Mouse (Mus musculus): ENCODE data around the gene Ncf2.

Gene Ncf2

DNA sequence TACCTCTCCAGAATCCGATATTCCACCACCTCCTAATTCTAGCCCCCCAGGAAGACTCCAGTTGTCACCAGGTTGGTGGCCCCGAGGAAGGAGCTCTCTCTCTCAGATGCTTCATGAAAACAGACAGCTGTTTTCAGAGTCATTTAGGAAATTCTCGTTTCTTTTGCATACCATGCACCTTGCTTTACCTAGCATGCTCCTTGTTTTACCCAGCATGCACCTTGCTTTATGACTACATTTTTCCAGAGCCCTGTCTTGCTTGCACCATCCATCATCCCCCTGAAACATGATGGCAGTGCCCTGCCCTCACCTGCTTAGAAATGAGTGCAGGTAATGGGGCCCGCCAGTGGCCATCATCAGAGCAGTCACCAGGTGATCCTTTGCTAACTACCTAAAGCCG, 31.6 kb downstream of the Ncf2 start:
- DNase-seq (ENCODE audit: low spot score) = no peak

- DNase-seq (ENCODE audit: low spot score) = no peak
Measured at GRCm38 (mm10) chr1:152832316-152832715, 32.3 kb downstream of the Ncf2 start.

GRCm38 (mm10) chr1:152835061-152835460, 35.1 kb downstream of the Ncf2 start:
- DNase-seq (ENCODE audit: low spot score) = no peak

DNA sequence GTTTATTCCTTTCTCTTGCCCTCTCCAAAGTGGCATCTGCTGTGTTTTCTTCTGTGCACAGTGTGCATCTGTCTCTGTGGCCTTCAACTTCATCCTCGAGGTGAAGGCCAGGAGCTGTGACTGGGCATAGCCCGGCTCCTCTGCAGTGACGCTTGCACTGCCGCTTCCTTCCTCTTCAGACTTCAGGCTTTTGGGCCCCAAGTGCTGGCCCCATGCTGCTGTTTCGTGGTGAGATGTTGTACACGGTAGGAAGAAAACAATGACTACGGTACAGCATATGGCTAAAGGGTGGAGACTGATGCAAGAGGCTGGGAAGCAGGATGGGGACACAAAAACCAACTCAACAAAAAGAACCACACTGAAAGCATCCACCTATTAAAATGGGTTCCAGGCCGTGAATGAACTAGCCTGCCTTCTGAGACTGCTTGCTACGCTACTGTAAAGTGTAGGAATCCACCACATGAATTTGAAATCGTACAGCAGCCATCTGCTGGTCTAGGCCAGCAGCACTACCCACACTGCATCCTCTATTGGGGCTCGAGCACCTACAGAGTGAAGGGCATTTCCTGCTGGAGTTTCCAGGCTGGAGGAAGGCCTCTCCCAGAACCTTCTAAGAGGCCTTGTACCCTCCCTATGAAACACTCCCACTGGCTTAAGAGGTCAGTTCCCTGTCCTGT, 38.2 kb downstream of the Ncf2 start:
- DNase-seq (ENCODE audit: low spot score) = no peak

DNA sequence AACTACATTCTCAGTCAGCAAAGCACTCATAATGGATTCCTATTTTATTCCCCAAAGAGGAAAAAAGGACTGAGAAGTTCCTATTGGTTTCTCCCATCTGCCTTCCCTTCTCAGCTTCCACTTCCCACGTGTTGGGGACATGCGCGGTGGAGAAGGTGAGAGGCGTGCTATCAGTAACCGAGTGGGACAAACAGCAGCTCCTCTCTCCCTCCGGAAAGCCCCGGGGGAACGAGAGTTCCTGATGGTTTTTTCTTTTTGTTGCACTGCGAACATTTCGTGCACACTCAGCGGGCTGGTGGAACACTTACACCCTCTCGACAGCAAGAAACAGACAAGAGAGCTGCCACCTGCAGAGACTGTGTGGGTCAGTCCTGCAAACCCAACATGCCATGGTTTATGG, 38.8 kb downstream of the Ncf2 start:
- no peak for DNase-seq (ENCODE audit: low spot score)

DNA sequence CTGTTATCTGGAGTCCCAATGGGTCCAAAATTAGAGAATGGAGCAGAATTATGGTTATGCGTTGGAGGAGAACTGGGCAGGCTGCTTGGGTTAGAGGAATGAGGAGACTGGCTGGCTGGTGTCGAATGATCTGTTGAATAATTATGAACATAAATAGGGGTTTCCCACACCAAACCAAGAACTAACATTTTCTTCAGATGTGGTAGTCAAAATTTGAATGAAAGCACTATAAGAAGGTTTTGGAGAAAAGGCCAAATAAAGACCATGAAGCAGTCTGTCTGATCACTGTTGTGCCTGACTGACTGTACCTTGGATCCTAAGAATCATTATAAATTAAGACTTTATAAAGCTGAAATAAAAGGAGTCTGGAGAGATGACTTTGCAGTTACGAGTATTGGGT, 40.3 kb downstream of the Ncf2 start:
- DNase-seq (ENCODE audit: low spot score) = no peak

DNA sequence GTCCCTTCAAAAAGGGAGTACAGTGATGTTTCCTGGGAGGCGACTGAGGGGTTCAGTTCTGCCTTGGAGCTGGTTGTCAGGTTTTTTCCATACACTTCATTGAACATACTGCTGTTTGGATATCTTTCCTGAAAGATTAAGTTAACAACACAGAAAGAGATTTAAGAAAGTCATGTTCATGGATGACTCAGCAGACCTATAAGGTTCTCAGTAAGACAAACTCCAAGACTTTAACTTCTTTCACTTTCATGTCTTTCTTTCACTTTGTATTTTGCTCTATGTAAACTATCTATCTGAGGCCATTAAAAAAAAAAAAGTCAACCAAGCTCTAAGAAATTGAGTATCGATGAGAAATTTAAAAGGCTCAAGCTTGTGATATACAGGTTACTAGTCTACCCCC, 41.1 kb downstream of the Ncf2 start:
- no peak for DNase-seq (ENCODE audit: low spot score)

GRCm38 (mm10) chr1:152844634-152845033, 44.6 kb downstream of the Ncf2 start:
- no peak for DNase-seq (ENCODE audit: low spot score)

- DNase-seq (ENCODE audit: low spot score) = no peak
Measured at GRCm38 (mm10) chr1:152845211-152845730, 45.3 kb downstream of the Ncf2 start.

DNA sequence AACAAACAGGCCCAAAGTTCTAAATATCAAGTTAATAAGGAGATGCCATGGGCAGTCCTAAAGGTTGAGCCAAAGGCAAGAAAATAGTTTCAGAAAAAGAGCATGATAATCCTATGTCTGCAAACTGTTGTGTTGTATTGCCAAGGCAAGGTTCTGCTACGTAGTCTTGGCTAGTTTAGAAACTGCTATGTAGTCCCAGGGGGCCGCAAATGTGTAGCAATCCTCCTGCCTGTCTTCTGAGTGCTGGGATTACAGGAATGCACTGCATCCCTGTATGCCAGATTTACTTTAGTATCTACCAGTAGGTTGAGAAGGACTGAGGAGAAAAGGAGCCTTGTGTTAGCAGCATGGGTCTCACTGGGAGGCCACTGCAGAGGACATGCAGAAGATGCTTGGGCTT, 46.9 kb downstream of the Ncf2 start:
- no peak for DNase-seq (ENCODE audit: low spot score)

GRCm38 (mm10) chr1:152869901-152870300, 69.9 kb downstream of the Ncf2 start:
- DNase-seq (ENCODE audit: low spot score) = no peak

DNA sequence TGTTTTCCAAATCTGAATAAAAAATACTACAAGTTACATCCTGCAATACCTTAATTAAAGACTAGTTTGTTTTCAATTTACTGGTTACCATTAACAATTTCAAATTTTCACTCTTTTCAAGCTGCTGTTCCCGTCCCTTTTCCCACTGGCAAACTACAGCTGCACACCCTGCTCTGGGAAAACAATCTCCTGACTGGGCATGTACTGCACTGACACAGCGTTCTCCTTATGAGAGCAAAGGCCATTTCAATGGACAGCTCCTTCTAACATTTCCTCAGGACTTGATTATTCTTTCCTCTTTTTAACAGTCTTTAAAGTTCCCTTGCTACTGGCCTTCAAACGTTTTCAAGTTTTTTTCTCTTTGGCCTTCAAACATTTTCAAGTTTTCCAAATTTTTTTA, 71.0 kb downstream of the Ncf2 start:
- DNase-seq (ENCODE audit: low spot score) = no peak

All from embryo, embryonic 10 days (tissue).